Mouse (Mus musculus) CD4-positive, CD25-positive, alpha-beta regulatory T cell, adult 2 months (primary cell): Measurements from ENCODE around the gene Dhrs11.
A peak's percentile ranks its signal among the peaks of the same experiment; 100 is the strongest.

Experiments used
- DNase-seq: peaks from one replicate; pipeline ENCODE4 v3.0.0-alpha.2; 2012; ENCODE audit warnings: low read depth, low spot score

Dhrs11 gene

GRCm38 (mm10) chr11:84823484-84823897, 5.3 kb downstream of the Dhrs11 start:
- no peak for DNase-seq

GRCm38 (mm10) chr11:84822487-84822886, 6.3 kb downstream of the Dhrs11 start:
- DNase-seq: no peak

GRCm38 (mm10) chr11:84821131-84821770, 7.5 kb downstream of the Dhrs11 start:
- no peak for DNase-seq

GRCm38 (mm10) chr11:84818961-84819692, 9.7 kb downstream of the Dhrs11 start, which contains the start of gene Mrm1:
TSS of gene Mrm1 (minus strand) at chr11:84819515.
- peak; percentile 99 for DNase-seq

- peak; percentile 92 for DNase-seq
Observed at GRCm38 (mm10) chr11:84818085-84818960, 10.5 kb downstream of the Dhrs11 start.

- DNase-seq: peak; percentile 58
Observed at GRCm38 (mm10) chr11:84817362-84817761, 11.4 kb downstream of the Dhrs11 start.

GRCm38 (mm10) chr11:84813724-84814510, 14.9 kb downstream of the Dhrs11 start:
- DNase-seq: peak; percentile 88

- no peak for DNase-seq
Observed at GRCm38 (mm10) chr11:84804373-84804772, 24.4 kb downstream of the Dhrs11 start.

- DNase-seq: peak; percentile 84
Observed at GRCm38 (mm10) chr11:84797627-84798353, 31.0 kb downstream of the Dhrs11 start.

- DNase-seq: no peak
Observed at GRCm38 (mm10) chr11:84797026-84797425, 31.8 kb downstream of the Dhrs11 start.

- peak; percentile 53 for DNase-seq
Observed at GRCm38 (mm10) chr11:84794496-84795113, 34.2 kb downstream of the Dhrs11 start.

GRCm38 (mm10) chr11:84793545-84793944, 35.2 kb downstream of the Dhrs11 start:
- DNase-seq: no peak

GRCm38 (mm10) chr11:84790383-84790782, 38.4 kb downstream of the Dhrs11 start:
- no peak for DNase-seq

GRCm38 (mm10) chr11:84780143-84780870, 48.5 kb downstream of the Dhrs11 start:
- no peak for DNase-seq

GRCm38 (mm10) chr11:84775560-84775959, 53.2 kb downstream of the Dhrs11 start:
- no peak for DNase-seq

GRCm38 (mm10) chr11:84774870-84775514, 53.8 kb downstream of the Dhrs11 start:
- DNase-seq: no peak
